Mouse (Mus musculus) kidney, adult 11 months (tissue): Measurements from ENCODE around the gene Esrrb.
A peak's percentile ranks its signal among the peaks of the same experiment; 100 is the strongest.

Source experiments
- DNase-seq: peaks from one replicate; pipeline ENCODE4 v3.0.0; 2022

Gene Esrrb

DNA sequence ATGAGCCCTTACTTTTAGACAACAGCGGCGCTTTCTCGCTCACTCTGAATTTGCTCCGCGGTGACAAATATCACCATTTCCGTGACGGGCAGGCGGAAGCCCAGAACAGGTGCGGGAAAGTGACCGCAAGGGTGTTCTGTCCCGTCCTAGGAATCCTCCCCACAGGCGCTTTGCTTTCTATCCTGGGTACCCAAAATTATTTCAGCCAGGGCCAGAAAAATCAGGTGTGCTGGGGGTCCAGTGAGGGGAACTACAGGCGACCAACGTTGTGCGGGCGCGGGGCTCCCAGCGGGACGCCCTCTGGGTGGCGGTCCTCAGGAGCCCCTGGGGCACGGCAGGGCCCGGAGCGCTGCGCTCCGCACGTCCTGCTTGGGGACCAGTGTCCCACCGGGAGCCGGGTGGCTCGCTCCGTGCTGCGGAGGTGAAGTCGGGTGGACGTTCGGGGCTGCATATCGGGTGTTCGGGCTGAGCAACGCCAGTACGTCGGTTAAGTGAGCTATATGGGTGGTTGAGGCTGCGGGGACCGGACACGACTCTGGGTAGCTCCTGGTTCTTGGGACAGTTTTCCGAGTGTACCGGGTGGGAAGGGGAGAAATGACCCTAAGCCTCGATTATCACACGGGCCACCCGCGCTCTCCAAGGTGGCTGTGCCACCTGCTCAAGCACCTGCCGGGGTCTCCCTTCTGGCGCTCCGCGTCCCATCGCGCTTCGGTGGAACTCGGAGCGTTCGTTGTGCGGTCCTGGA, 61.4 kb downstream of the Esrrb start:
- no peak for DNase-seq

GRCm38 (mm10) chr12:86423102-86423501, 62.2 kb downstream of the Esrrb start:
- no peak for DNase-seq

GRCm38 (mm10) chr12:86427585-86427984, 66.7 kb downstream of the Esrrb start:
- DNase-seq = no peak

DNA sequence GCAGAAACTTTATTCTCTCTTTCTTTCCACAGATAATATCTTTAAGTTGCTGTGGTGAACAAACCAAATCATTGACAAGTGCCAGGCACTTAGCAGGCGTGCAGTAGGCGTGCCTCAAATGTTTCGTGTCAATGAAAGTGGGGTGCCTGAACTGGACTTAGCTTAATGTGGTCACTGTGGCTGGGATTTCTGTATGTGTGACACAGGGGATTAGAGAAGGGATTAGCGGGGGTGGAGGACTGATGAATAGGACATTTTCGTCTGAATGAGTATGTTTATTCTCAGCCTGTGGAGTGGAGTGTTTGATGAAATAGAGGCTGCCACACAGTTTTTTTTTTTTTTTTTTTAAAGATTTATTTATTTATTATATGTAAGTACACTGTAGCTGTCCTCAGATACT, 70.8 kb downstream of the Esrrb start:
- DNase-seq = no peak

DNA sequence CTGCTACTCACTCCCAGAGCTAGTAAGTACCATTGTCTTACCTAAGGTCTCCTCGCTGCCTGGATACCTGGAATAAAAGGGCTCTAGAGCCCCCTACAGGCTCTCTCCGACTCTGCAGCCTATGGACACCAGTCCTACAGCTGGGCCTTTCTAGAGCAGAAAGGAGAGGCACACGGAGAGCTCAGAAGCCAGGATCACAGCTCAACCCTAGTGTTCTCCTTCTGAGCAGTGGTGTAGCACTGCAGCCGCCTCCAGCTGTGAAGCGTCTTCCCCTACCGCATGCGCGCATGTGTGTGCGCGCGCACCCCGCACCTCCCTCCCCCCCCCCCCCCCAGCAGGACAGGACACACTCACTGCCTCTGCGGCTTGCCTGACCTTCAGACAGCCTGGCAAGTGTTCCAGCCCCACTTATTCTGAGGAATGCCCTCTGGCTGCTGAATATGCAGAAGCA, 72.5 kb downstream of the Esrrb start:
- DNase-seq = peak; percentile 81

DNA sequence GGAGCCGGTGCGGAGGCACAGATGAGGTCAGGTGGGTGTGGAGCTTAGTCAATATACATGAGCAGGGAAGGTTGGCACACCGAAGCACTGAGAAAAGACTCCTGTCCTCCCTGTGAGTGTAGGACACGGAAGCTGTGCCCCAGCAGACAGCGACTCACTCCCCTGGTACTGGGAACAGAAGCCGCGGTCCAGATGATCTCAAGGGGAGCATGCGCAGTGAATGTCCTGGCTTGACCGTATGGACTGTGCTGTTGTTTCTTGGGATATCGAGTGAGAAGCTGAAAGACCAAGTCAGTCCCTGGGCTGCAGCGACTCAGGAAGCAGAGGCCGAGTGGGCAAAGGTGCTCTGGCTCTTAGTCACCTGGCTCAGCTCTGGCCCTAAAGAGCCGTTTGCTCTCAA, 74.7 kb downstream of the Esrrb start:
- no peak for DNase-seq

DNA sequence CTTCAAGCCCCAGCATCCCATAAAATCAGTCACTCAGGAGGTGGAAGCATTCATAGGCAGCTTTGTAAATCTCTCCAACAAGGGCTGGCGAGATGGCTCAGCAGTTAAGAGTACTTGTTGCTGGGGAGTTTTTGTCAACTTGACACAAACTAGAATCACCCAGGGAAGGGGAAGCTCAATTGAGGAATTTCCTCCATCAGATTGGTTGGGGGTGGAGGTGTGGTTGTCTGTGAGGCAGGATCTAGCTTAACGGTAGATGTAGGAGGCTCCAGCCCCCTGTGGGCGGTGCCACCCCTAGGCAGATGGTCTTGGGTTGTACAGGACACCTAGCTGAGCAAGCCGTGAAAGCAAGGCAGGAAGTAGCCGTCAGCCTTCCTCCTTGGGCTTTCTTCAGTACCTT, 89.9 kb downstream of the Esrrb start:
- DNase-seq = no peak

DNA sequence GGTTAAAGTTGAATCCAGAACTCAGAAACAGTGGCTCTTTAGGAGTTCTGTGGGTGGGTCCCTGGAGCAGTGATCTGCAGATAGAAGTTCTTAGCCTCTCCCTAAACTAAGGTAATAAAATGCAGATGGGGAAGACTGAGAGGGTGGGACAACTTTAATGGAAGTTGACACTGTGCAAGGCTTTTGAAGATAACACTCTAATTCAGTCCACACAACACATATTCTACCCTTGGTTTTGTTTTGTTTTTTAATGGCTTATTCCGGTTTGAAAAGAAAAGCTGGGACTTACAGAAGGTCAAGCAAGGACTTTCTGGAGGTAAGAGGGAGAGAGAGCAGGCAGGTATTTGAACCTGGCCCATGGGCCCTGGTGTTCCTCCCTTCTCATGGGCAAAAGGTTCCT, 94.1 kb downstream of the Esrrb start:
- no peak for DNase-seq

DNA sequence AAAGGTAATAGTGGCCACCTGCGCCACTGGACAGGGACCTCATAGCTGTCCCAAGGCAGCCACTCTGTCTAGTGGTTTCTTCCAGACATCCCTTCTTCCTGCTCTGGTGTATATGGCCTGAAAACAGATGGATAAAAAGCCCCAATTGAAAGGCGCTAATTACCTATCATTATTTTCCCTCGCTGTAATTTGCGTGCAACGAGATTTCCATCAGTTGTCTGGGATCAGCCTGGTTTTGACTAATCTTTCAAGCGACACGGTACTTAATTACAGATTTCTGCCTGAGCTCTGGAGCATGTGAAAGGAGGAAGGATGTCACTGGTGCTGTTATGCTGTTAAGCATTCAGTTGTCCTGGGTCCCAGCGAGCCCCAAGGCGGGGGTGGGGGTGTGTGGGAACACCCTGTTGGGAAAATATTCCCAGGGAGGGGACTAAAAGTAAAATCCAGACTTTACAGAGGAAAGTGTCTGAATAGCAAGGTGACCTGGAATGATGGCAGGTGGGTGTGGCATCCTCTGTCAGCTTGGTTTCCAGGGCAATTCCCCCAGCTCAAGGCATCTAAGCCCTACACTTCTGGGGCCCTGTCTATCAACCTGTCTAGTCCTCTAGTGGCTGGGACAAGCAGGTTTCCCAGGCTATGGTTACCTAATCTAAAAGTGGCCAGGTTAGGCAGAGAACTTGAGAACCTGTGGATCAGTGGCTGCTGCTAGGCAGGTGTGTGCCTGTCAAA, 102.0 kb downstream of the Esrrb start:
- DNase-seq = no peak

GRCm38 (mm10) chr12:86464385-86464784, 103.5 kb downstream of the Esrrb start:
- DNase-seq = no peak

DNA sequence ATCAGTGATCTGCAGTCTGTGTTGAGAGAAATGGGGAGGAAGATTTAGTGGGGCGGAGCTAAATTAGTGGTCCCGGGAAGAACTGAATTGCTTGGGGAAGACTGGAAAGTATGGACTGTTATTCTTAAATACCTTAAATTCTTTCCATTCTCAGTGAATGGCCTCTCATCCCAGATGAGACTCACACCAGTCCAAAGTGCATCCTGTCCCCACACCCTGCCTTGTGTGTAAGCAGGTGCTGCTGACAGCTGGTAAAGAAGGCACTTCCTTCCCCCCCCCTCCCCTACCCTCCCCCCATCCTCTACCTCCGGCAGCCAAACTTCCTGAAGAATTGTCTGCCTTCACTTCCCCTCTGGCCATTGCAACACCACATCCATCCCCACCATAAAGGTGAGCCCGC, 105.3 kb downstream of the Esrrb start:
- no peak for DNase-seq

- no peak for DNase-seq
Observed at GRCm38 (mm10) chr12:86469919-86470318, 109.0 kb downstream of the Esrrb start.

GRCm38 (mm10) chr12:86470912-86471311, 110.0 kb downstream of the Esrrb start:
- DNase-seq = no peak

DNA sequence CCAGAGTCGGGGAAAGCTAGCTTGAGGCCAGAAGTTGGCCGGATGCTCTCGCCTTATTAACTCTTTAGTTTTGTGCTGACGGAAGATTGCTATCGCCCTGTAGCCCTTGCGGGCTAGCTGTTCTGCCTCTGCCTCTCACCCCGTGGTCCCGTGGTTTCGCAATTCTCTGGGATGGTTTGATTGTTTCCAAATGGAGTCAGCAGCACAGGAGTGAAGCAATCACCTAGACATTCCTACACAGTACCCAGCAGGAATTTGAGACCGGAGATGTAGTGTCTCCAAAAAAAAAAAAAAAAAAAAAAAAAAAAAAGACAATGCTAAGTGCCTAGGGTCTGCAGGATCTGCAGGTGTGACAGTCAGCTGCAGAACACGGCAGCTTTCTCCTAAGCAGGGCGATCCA, 112.7 kb downstream of the Esrrb start:
- no peak for DNase-seq

DNA sequence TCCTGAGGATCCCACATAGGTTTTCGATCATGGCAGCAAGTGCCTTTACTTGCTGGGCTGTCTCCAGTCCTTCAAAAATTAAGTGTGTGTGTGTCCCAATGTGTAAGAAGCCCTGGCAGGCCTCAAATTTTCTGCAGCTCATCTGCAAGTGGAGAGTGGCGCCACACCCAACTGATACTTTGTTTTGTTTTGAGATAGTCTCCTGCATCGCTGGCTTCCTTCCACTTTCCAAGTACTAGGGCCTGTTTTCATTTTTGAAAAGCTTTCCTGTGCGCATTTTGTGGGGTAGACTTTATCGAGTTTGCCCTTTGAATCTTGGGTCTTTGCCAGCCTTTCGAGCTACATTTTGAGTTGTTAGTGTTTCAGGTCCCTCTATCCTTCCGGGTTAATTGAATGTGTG, 115.1 kb downstream of the Esrrb start:
- no peak for DNase-seq

DNA sequence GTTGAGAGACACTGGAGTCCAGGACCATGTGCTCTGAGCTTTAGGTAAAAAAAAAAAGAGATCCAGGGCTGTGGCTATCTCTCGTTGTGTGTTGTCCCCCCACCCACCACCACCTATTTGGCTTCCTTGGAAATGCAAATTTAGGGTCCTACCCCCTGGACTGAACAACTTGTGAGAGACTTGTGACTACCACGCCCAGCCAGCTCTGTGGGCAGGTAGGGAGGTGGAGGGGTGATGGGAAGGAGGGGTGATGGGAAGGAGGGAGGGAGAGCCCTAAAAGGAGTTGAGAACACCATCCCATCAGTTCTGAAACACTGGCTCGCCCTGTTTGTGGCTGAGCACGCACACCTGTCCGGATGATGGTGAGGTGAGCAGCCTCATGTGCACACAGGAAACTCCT, 118.0 kb downstream of the Esrrb start:
- DNase-seq = no peak

DNA sequence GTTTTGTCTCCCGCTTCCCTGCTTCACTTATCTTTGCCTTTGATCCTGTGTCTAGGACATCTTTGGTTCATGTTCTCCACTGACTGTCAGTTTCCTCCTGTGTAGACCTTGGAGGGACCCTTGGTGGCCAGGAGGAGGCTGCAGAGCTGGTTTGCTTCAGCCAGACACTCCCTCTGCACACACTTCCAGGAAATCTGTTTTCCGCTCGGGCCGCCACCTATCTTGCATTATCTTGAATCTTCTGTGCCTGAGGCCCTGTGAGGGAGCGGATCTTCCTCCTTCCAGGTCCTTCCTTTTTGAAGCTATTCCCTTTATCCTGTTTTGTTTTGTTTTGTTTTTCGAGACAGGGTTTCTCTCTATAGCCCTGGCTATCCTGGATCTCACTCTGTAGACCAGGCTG, 121.1 kb downstream of the Esrrb start:
- DNase-seq = no peak

GRCm38 (mm10) chr12:86483413-86483841, 122.5 kb downstream of the Esrrb start:
- DNase-seq = no peak

- DNase-seq = no peak
Observed at GRCm38 (mm10) chr12:86488005-86488404, 127.1 kb downstream of the Esrrb start.

GRCm38 (mm10) chr12:86490052-86490451, 129.1 kb downstream of the Esrrb start:
- no peak for DNase-seq

DNA sequence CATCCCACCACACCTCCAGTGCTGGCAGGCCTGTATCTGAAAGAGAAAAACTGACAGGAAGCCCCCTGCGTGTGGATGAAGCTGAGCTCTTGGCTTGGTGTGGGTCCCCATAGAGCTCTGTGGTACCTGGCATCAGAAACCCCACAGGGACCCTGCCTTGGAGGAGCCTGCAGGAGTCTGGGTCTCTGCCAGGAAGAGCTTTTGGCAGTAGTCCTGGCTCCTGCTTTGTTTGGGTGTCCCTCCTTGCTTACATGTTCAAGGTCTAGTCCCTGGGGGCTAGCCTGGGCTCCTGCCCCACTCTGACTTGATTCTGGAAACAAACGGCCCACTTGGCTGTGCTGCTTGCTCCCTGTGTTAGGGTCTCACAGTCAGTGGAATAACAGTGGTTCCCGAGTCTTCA, 130.6 kb downstream of the Esrrb start:
- no peak for DNase-seq

GRCm38 (mm10) chr12:86492822-86493221, 131.9 kb downstream of the Esrrb start:
- no peak for DNase-seq

GRCm38 (mm10) chr12:86497126-86497525, 136.2 kb downstream of the Esrrb start:
- DNase-seq = no peak

GRCm38 (mm10) chr12:86498765-86499164, 137.8 kb downstream of the Esrrb start:
- peak; percentile 35 for DNase-seq

- no peak for DNase-seq
Observed at GRCm38 (mm10) chr12:86501728-86502127, 140.8 kb downstream of the Esrrb start.
